Mouse (Mus musculus) ovary, adult 10 weeks (tissue): ENCODE data around the gene Psma4. TPM values are rescaled to one million over a fixed set of nuclear protein-coding genes. Genes with fewer than 3 reads are reported as not detected.

ENCODE experiments used
- polyA plus RNA-seq: library from polyadenylated mRNA; stranded (reverse); fragments of 350-450 nt; fragmentation: Illumina TruSeq; extraction: RNeasy Lipid Tissue Mini Kit (QIAGEN cat#74804); gene quantifications from one replicate; pipeline ENCODE4 v1.2.3, GENCODE M21; 2014

The Psma4 gene
- 509 TPM for polyA plus RNA-seq

GRCm38 (mm10) chr9:54950575-54951321 is at the start of gene Psma4, which contains the start of gene AY074887:
Gene Psma4, plus strand, starts transcription at chr9:54950790.
Gene AY074887, minus strand, starts transcription at chr9:54950998.

GRCm38 (mm10) chr9:54917010-54917677 is 33.4 kb upstream of the Psma4 start, which contains the start of gene Hykk:
Gene Hykk, plus strand, starts transcription at chr9:54917283.

GRCm38 (mm10) chr9:54980674-54981073 is 30.1 kb downstream of the Psma4 start, which contains the start of gene Chrna5:
Gene Chrna5, plus strand, starts transcription at chr9:54980880.

Other genes starting within 250 kb of the Psma4 start
- 99.2 TPM for gene Wdr61, start 216.3 kb upstream of the Psma4 start, polyA plus RNA-seq
- gene Crabp1, start 186.0 kb upstream of the Psma4 start, polyA plus RNA-seq = not detected
- gene Ireb2, start 87.0 kb upstream of the Psma4 start, polyA plus RNA-seq = 207 TPM
- 10.4 TPM for gene Hykk, start 33.5 kb upstream of the Psma4 start, polyA plus RNA-seq
- not detected for gene AY074887, start 208 bp downstream of the Psma4 start, polyA plus RNA-seq
- gene Chrna5, start 30.1 kb downstream of the Psma4 start, polyA plus RNA-seq = not detected
- gene Chrna3, start 75.8 kb downstream of the Psma4 start, polyA plus RNA-seq = not detected
- not detected for gene Chrnb4, start 98.0 kb downstream of the Psma4 start, polyA plus RNA-seq
- gene Ube2q2, start 198.1 kb downstream of the Psma4 start, polyA plus RNA-seq = 176 TPM